Mouse (Mus musculus): ENCODE measurements around the gene Gdpd1.

- no peak for TF ChIP-seq EP300 (IDR thresholded peaks at IDR 0.05)
- no peak for TF ChIP-seq CTCF (IDR thresholded peaks at IDR 0.05)
Measured at GRCm38 (mm10) chr11:86984990-86985389, 88.9 kb downstream of the Gdpd1 start.

All from lung, postnatal 0 days (tissue).